Mouse (Mus musculus) heart, embryonic 15.5 days (tissue): ENCODE measurements at regions not wholly inside any gene's neighbourhood (a gene's known extent, or its start where the extent isn't known, plus 50 kb on each side); places are given as distances from the start of the nearest gene placed in this dataset.
A peak's percentile ranks its signal among the peaks of the same experiment; 100 is the strongest.

Source experiments
- ATAC-seq: fragments of 200-750 bp; cut with Nextera tagmentation; replicated peaks from 2 replicates; pipeline ENCODE4 v1.8.0; 2017; ENCODE audit warnings: low read depth, moderate TSS enrichment; ENCODE audit not compliant: insufficient number of reproducible peaks, insufficient read depth, low FRiP score
- H3K27ac ChIP-seq: fragments of 300-500 bp; sonication (generic); 2 replicates; pipeline ENCODE4 v1.5.1; 2015; ENCODE audit warnings: mild to moderate bottlenecking, inconsistent platforms
- H3K27me3 ChIP-seq: fragments of 300-500 bp; sonication (generic); 2 replicates; pipeline ENCODE4 v1.6.1; 2015; ENCODE audit warnings: inconsistent platforms
- H3K36me3 ChIP-seq: fragments of 300-500 bp; sonication (generic); 2 replicates; pipeline ENCODE4 v1.6.1; 2015; ENCODE audit warnings: mild to moderate bottlenecking, inconsistent platforms
- H3K4me1 ChIP-seq: fragments of 300-500 bp; sonication (generic); replicated peaks from 2 replicates; pipeline ENCODE4 v1.6.1; 2015; ENCODE audit warnings: inconsistent platforms
- H3K4me2 ChIP-seq: fragments of 300-500 bp; sonication (generic); 2 replicates; pipeline ENCODE4 v1.6.1; 2015; ENCODE audit warnings: inconsistent platforms, mild to moderate bottlenecking, moderate library complexity
- H3K4me3 ChIP-seq: fragments of 300-500 bp; sonication (generic); 2 replicates; pipeline ENCODE4 v1.5.1; 2015; ENCODE audit warnings: mild to moderate bottlenecking, inconsistent platforms
- H3K9ac ChIP-seq: fragments of 300-500 bp; sonication (generic); 2 replicates; pipeline ENCODE4 v1.6.1; 2015; ENCODE audit warnings: mild to moderate bottlenecking, inconsistent platforms
- H3K9me3 ChIP-seq: fragments of 300-500 bp; sonication (generic); replicated peaks from 2 replicates; pipeline ENCODE4 v1.6.1; 2016; ENCODE audit warnings: inconsistent platforms
- WGBS: fragments of 180-500 bp; shearing (Covaris S2); methylation state at CpG from one replicate; pipeline ENCODE4 v1.1.7; 2015; ENCODE audit warnings: mixed read lengths; 5-methylcytosine and 5-hydroxymethylcytosine counted together

- no peak overlapping the region for H3K27ac ChIP-seq
- no peaks in the 10 kb centered on the region for H3K36me3 ChIP-seq
- no peak for ATAC-seq
- H3K9me3 ChIP-seq, result no peaks in the 10 kb centered on the region
- no peaks in the 10 kb centered on the region for H3K27me3 ChIP-seq
- no peak overlapping the region for H3K9ac ChIP-seq
- WGBS, result 62% methylated on average over 1 of the region's 1 CpGs
- no peaks in the 10 kb centered on the region for H3K4me1 ChIP-seq
- no peak overlapping the region for H3K4me2 ChIP-seq
- H3K4me3 ChIP-seq, result no peak overlapping the region
These were observed 281.6 kb downstream of the Kcnj2 start for GRCm38 (mm10) chr11:111347562-111347961.

- 73% methylated on average over 4 of the region's 4 CpGs for WGBS
- Histone ChIP-seq H3K27ac (no peak overlapping the region), H3K4me3 (no peak overlapping the region), H3K27me3 (no peaks in the 10 kb centered on the region), H3K4me1 (no peaks in the 10 kb centered on the region), H3K9me3 (no peaks in the 10 kb centered on the region), H3K36me3 (no peaks in the 10 kb centered on the region), H3K9ac (no peak overlapping the region), H3K4me2 (no peak overlapping the region)
- no peak for ATAC-seq
These were observed 284.1 kb downstream of the Kcnj2 start for GRCm38 (mm10) chr11:111350028-111350427.

GRCm38 (mm10) chr11:111363363-111363762 lies 297.4 kb downstream of the Kcnj2 start:
- no peaks in the 10 kb centered on the region for H3K4me1 ChIP-seq
- no peak for ATAC-seq
- 71% methylated on average over 1 of the region's 1 CpGs for WGBS
- no peak overlapping the region for H3K9ac ChIP-seq
- no peaks in the 10 kb centered on the region for H3K36me3 ChIP-seq
- H3K27me3 ChIP-seq, result no peaks in the 10 kb centered on the region
- H3K4me2 ChIP-seq, result no peak overlapping the region
- H3K4me3 ChIP-seq, result no peak overlapping the region
- no peaks in the 10 kb centered on the region for H3K9me3 ChIP-seq
- no peak overlapping the region for H3K27ac ChIP-seq

GRCm38 (mm10) chr11:111377165-111377564 lies 311.2 kb downstream of the Kcnj2 start:
- no peaks in the 10 kb centered on the region for H3K4me1 ChIP-seq
- no peak overlapping the region for H3K4me2 ChIP-seq
- WGBS, result 35% methylated on average over 4 of the region's 4 CpGs
- no peaks in the 10 kb centered on the region for H3K27me3 ChIP-seq
- no peaks in the 10 kb centered on the region for H3K9me3 ChIP-seq
- no peak overlapping the region for H3K4me3 ChIP-seq
- H3K36me3 ChIP-seq, result no peaks in the 10 kb centered on the region
- no peak overlapping the region for H3K9ac ChIP-seq
- peak; percentile 22; the same call in 1 of the 2 replicates for ATAC-seq
- no peak overlapping the region for H3K27ac ChIP-seq

GRCm38 (mm10) chr11:111379842-111380241 lies 313.9 kb downstream of the Kcnj2 start:
- H3K4me3 ChIP-seq, result no peak overlapping the region
- H3K4me2 ChIP-seq, result no peak overlapping the region
- no peaks in the 10 kb centered on the region for H3K4me1 ChIP-seq
- whole genome bisulfite sequencing, result 67% methylated on average over 3 of the region's 3 CpGs
- H3K9ac ChIP-seq, result no peak overlapping the region
- H3K27ac ChIP-seq, result no peak overlapping the region
- no peaks in the 10 kb centered on the region for H3K27me3 ChIP-seq
- no peak for ATAC-seq
- no peaks in the 10 kb centered on the region for H3K36me3 ChIP-seq
- no peaks in the 10 kb centered on the region for H3K9me3 ChIP-seq

GRCm38 (mm10) chr11:111398706-111399105 lies 332.7 kb downstream of the Kcnj2 start:
- H3K9ac ChIP-seq, result no peak overlapping the region
- WGBS, result 89% methylated on average over 1 of the region's 1 CpGs
- H3K4me1 ChIP-seq, result no peaks in the 10 kb centered on the region
- H3K9me3 ChIP-seq, result no peaks in the 10 kb centered on the region
- no peak overlapping the region for H3K4me3 ChIP-seq
- H3K36me3 ChIP-seq, result no peaks in the 10 kb centered on the region
- no peaks in the 10 kb centered on the region for H3K27me3 ChIP-seq
- no peak overlapping the region for H3K4me2 ChIP-seq
- ATAC-seq, result no peak
- H3K27ac ChIP-seq, result no peak overlapping the region

GRCm38 (mm10) chr11:111409266-111409665 lies 343.3 kb downstream of the Kcnj2 start:
- H3K9me3 ChIP-seq, result no peaks in the 10 kb centered on the region
- H3K36me3 ChIP-seq, result no peaks in the 10 kb centered on the region
- H3K27ac ChIP-seq, result no peak overlapping the region
- H3K9ac ChIP-seq, result no peak overlapping the region
- no peak overlapping the region for H3K4me3 ChIP-seq
- no peaks in the 10 kb centered on the region for H3K4me1 ChIP-seq
- H3K4me2 ChIP-seq, result no peak overlapping the region
- no peak for ATAC-seq
- 68% methylated on average over 2 of the region's 2 CpGs for WGBS
- no peaks in the 10 kb centered on the region for H3K27me3 ChIP-seq

GRCm38 (mm10) chr11:111424871-111425270 lies 358.9 kb downstream of the Kcnj2 start:
- H3K9me3 ChIP-seq, result no peaks in the 10 kb centered on the region
- H3K27me3 ChIP-seq, result no peaks in the 10 kb centered on the region
- ATAC-seq, result no peak
- H3K4me3 ChIP-seq, result no peak overlapping the region
- H3K9ac ChIP-seq, result no peak overlapping the region
- no peaks in the 10 kb centered on the region for H3K36me3 ChIP-seq
- H3K4me2 ChIP-seq, result no peak overlapping the region
- no peaks in the 10 kb centered on the region for H3K4me1 ChIP-seq
- whole genome bisulfite sequencing, result 70% methylated on average over 4 of the region's 4 CpGs
- no peak overlapping the region for H3K27ac ChIP-seq

GRCm38 (mm10) chr11:111426715-111427114 lies 360.8 kb downstream of the Kcnj2 start:
- H3K4me3 ChIP-seq, result no peak overlapping the region
- no peak overlapping the region for H3K9ac ChIP-seq
- H3K4me1 ChIP-seq, result no peaks in the 10 kb centered on the region
- H3K36me3 ChIP-seq, result no peaks in the 10 kb centered on the region
- no peaks in the 10 kb centered on the region for H3K9me3 ChIP-seq
- 45% methylated on average over 4 of the region's 4 CpGs for WGBS
- no peak overlapping the region for H3K4me2 ChIP-seq
- H3K27me3 ChIP-seq, result no peaks in the 10 kb centered on the region
- ATAC-seq, result no peak
- H3K27ac ChIP-seq, result no peak overlapping the region

- ATAC-seq, result no peak
- Histone ChIP-seq H3K9ac (no peak overlapping the region), H3K27me3 (no peaks in the 10 kb centered on the region), H3K4me3 (no peak overlapping the region), H3K4me1 (no peaks in the 10 kb centered on the region), H3K4me2 (no peak overlapping the region), H3K9me3 (no peaks in the 10 kb centered on the region), H3K27ac (no peak overlapping the region), H3K36me3 (no peaks in the 10 kb centered on the region)
These were observed 376.3 kb downstream of the Kcnj2 start for GRCm38 (mm10) chr11:111442257-111442656.

GRCm38 (mm10) chr11:111443381-111443780 lies 377.4 kb downstream of the Kcnj2 start:
- WGBS, result 90% methylated on average over 1 of the region's 1 CpGs
- H3K27me3 ChIP-seq, result no peaks in the 10 kb centered on the region
- no peak overlapping the region for H3K4me2 ChIP-seq
- no peaks in the 10 kb centered on the region for H3K36me3 ChIP-seq
- no peaks in the 10 kb centered on the region for H3K9me3 ChIP-seq
- no peak overlapping the region for H3K4me3 ChIP-seq
- H3K9ac ChIP-seq, result no peak overlapping the region
- no peaks in the 10 kb centered on the region for H3K4me1 ChIP-seq
- no peak for ATAC-seq
- H3K27ac ChIP-seq, result no peak overlapping the region

GRCm38 (mm10) chr11:111444791-111445190 lies 378.8 kb downstream of the Kcnj2 start:
- Histone ChIP-seq H3K9me3 (no peaks in the 10 kb centered on the region), H3K36me3 (no peaks in the 10 kb centered on the region), H3K4me2 (no peak overlapping the region), H3K9ac (no peak overlapping the region), H3K27me3 (no peaks in the 10 kb centered on the region), H3K4me1 (no peaks in the 10 kb centered on the region; the same call in 1 of the 2 replicates), H3K27ac (no peak overlapping the region), H3K4me3 (no peak overlapping the region)
- WGBS, result 59% methylated on average over 4 of the region's 4 CpGs
- ATAC-seq, result no peak
